Mouse (Mus musculus) neural tube, embryonic 14.5 days (tissue): Measurements from ENCODE around the gene Ftsj3. TPM values are rescaled to one million over a fixed set of nuclear protein-coding genes. Genes with fewer than 3 reads are reported as not detected.
A peak's percentile ranks its signal among the peaks of the same experiment; 100 is the strongest.

Experiments
- ATAC-seq: fragments of 200-750 bp; cut with Nextera tagmentation; 2 replicates; pipeline ENCODE4 v1.8.0; 2017; ENCODE audit warnings: low read depth, mild to moderate bottlenecking, moderate TSS enrichment, moderate library complexity
- H3K27ac ChIP-seq: fragments of 300-500 bp; sonication (generic); 2 replicates; pipeline ENCODE4 v1.5.1; 2014; ENCODE audit warnings: low read depth, mild to moderate bottlenecking, control low read depth, low read length, moderate library complexity, mixed read lengths
- H3K27me3 ChIP-seq: fragments of 300-500 bp; sonication (generic); 2 replicates; pipeline ENCODE4 v1.6.1; 2014; ENCODE audit warnings: low read length; ENCODE audit not compliant: control insufficient read depth, insufficient read depth
- H3K36me3 ChIP-seq: fragments of 300-500 bp; sonication (generic); 2 replicates; pipeline ENCODE4 v1.6.1; 2014; ENCODE audit warnings: low read length, mixed read lengths; ENCODE audit not compliant: control insufficient read depth, insufficient read depth
- H3K4me1 ChIP-seq: fragments of 300-500 bp; sonication (generic); 2 replicates; pipeline ENCODE4 v1.6.1; 2014; ENCODE audit warnings: low read length; ENCODE audit not compliant: control insufficient read depth, insufficient read depth
- H3K4me2 ChIP-seq: fragments of 300-500 bp; sonication (generic); 2 replicates; pipeline ENCODE4 v1.6.1; 2014; ENCODE audit warnings: mild to moderate bottlenecking, low read depth, low read length, control low read depth
- H3K4me3 ChIP-seq: fragments of 300-500 bp; sonication (generic); 2 replicates; pipeline ENCODE4 v1.5.1; 2014; ENCODE audit warnings: low read depth, low read length, control low read depth, mixed read lengths
- H3K9ac ChIP-seq: fragments of 300-500 bp; sonication (generic); replicated peaks from 2 replicates; pipeline ENCODE4 v1.6.1; 2014; ENCODE audit warnings: low read depth, mild to moderate bottlenecking, control low read depth, low read length, mixed read lengths
- H3K9me3 ChIP-seq: fragments of 300-500 bp; sonication (generic); 2 replicates; pipeline ENCODE4 v1.6.1; 2016; ENCODE audit warnings: low read length; ENCODE audit not compliant: control insufficient read depth
- WGBS: fragments of 180-500 bp; shearing (Covaris S2); extraction: QIAGEN DNeasy Blood & Tissue Kit; methylation state at CpG from one replicate; pipeline ENCODE4 v1.1.7; 2014; 5-methylcytosine and 5-hydroxymethylcytosine counted together
- polyA plus RNA-seq: library from polyadenylated mRNA; unstranded; fragments of >200 nt; fragmentation: Nextera tagmentation; extraction: Ambion mirVana; gene quantifications from 2 replicates; pipeline ENCODE4 v1.2.1, GENCODE M21; 2014

Ftsj3 gene
- polyA plus RNA-seq, 1 experiment from 2014 or later: 29.6 TPM

- H3K4me2 ChIP-seq: no peak overlapping the region
- no peak for ATAC-seq
- no peak overlapping the region for H3K27ac ChIP-seq
- no peaks in the 10 kb centered on the region for H3K36me3 ChIP-seq
- H3K9me3 ChIP-seq: no peaks in the 10 kb centered on the region
- H3K4me3 ChIP-seq: no peak overlapping the region
- H3K9ac ChIP-seq: no peak overlapping the region
- no peaks in the 10 kb centered on the region for H3K4me1 ChIP-seq
- H3K27me3 ChIP-seq: no peaks in the 10 kb centered on the region
- WGBS: 61% methylated on average over 8 of the region's 8 CpGs
Observed at GRCm38 (mm10) chr11:106284126-106284525, 28.2 kb upstream of the Ftsj3 start.

GRCm38 (mm10) chr11:106283371-106283770 is 27.5 kb upstream of the Ftsj3 start:
- no peaks in the 10 kb centered on the region for H3K4me1 ChIP-seq
- no peak for ATAC-seq
- WGBS: 81% methylated on average over 4 of the region's 4 CpGs
- H3K27ac ChIP-seq: no peak overlapping the region
- no peak overlapping the region for H3K4me2 ChIP-seq
- H3K4me3 ChIP-seq: no peak overlapping the region
- no peaks in the 10 kb centered on the region for H3K36me3 ChIP-seq
- H3K9ac ChIP-seq: no peak overlapping the region
- H3K27me3 ChIP-seq: no peaks in the 10 kb centered on the region
- H3K9me3 ChIP-seq: no peaks in the 10 kb centered on the region

- ATAC-seq: no peak
- H3K36me3 ChIP-seq: no peaks in the 10 kb centered on the region
- H3K27ac ChIP-seq: no peak overlapping the region
- H3K27me3 ChIP-seq: no peaks in the 10 kb centered on the region
- no peak overlapping the region for H3K4me3 ChIP-seq
- no peak overlapping the region for H3K4me2 ChIP-seq
- H3K9me3 ChIP-seq: no peaks in the 10 kb centered on the region
- H3K9ac ChIP-seq: no peak overlapping the region
- H3K4me1 ChIP-seq: no peaks in the 10 kb centered on the region
- WGBS: 87% methylated on average over 6 of the region's 6 CpGs
Observed at GRCm38 (mm10) chr11:106282452-106282851, 26.6 kb upstream of the Ftsj3 start.

- H3K27me3 ChIP-seq: no peaks in the 10 kb centered on the region
- 10% methylated on average over 25 of the region's 25 CpGs for WGBS
- H3K9ac ChIP-seq: 0 out of 2 replicates have a peak within 1 kb of the TSS, but pooled peaks have one; percentile 7
- H3K4me1 ChIP-seq: peaks cover 3% of the 10 kb centered on the region
- no peaks in the 10 kb centered on the region for H3K36me3 ChIP-seq
- H3K9me3 ChIP-seq: no peaks in the 10 kb centered on the region
- no peak within 1 kb of the TSS for H3K27ac ChIP-seq
- ATAC-seq: peak; percentile 77
- H3K4me2 ChIP-seq: peak within 1 kb of the TSS; percentile 46
- H3K4me3 ChIP-seq: peak within 1 kb of the TSS; percentile 3; the same call in 1 of the 2 replicates
Observed at GRCm38 (mm10) chr11:106276454-106276853, 20.6 kb upstream of the Ftsj3 start, which contains the start of gene Tcam1. Gene Tcam1, plus strand, starts transcription at chr11:106276672.

GRCm38 (mm10) chr11:106274971-106275411 is 19.1 kb upstream of the Ftsj3 start:
- Histone ChIP-seq H3K4me2 (no peak overlapping the region), H3K27ac (no peak overlapping the region), H3K4me3 (no peak overlapping the region), H3K27me3 (no peaks in the 10 kb centered on the region), H3K9ac (no peak overlapping the region), H3K4me1 (peaks cover 8% of the 10 kb centered on the region), H3K9me3 (no peaks in the 10 kb centered on the region), H3K36me3 (no peaks in the 10 kb centered on the region)
- WGBS: 88% methylated on average over 7 of the region's 7 CpGs
- ATAC-seq: no peak

- 86% methylated on average over 1 of the region's 1 CpGs for WGBS
- H3K4me1 ChIP-seq: peaks cover 8% of the 10 kb centered on the region
- H3K36me3 ChIP-seq: no peaks in the 10 kb centered on the region
- ATAC-seq: no peak
- H3K9ac ChIP-seq: no peak overlapping the region
- no peak overlapping the region for H3K4me3 ChIP-seq
- H3K4me2 ChIP-seq: no peak overlapping the region
- no peak overlapping the region for H3K27ac ChIP-seq
- H3K27me3 ChIP-seq: no peaks in the 10 kb centered on the region
- no peaks in the 10 kb centered on the region for H3K9me3 ChIP-seq
Observed at GRCm38 (mm10) chr11:106274374-106274773, 18.5 kb upstream of the Ftsj3 start.

GRCm38 (mm10) chr11:106273811-106274210 is 17.9 kb upstream of the Ftsj3 start:
- Histone ChIP-seq H3K36me3 (no peaks in the 10 kb centered on the region), H3K4me2 (no peak overlapping the region; the same call in 1 of the 2 replicates), H3K4me3 (no peak overlapping the region), H3K4me1 (peaks cover 14% of the 10 kb centered on the region), H3K9ac (no peak overlapping the region), H3K27ac (no peak overlapping the region), H3K9me3 (no peaks in the 10 kb centered on the region), H3K27me3 (no peaks in the 10 kb centered on the region)
- no peak for ATAC-seq
- 96% methylated on average over 6 of the region's 6 CpGs for WGBS

GRCm38 (mm10) chr11:106273311-106273684 is 17.4 kb upstream of the Ftsj3 start:
- no peaks in the 10 kb centered on the region for H3K36me3 ChIP-seq
- H3K27me3 ChIP-seq: no peaks in the 10 kb centered on the region
- peak overlapping the region; percentile 56 for H3K27ac ChIP-seq
- 20% methylated on average over 16 of the region's 16 CpGs for WGBS
- peaks cover 19% of the 10 kb centered on the region for H3K4me1 ChIP-seq
- peak overlapping the region; percentile 89 for H3K4me3 ChIP-seq
- peak overlapping the region; percentile 49 for H3K9ac ChIP-seq
- H3K9me3 ChIP-seq: no peaks in the 10 kb centered on the region
- ATAC-seq: peak; percentile 19; the same call in 1 of the 2 replicates
- H3K4me2 ChIP-seq: peak overlapping the region; percentile 79

GRCm38 (mm10) chr11:106272644-106273310 is 16.9 kb upstream of the Ftsj3 start, which contains the start of gene Smarcd2:
Gene Smarcd2, minus strand, starts transcription at chr11:106272972.
- Histone ChIP-seq H3K4me3 (peak within 1 kb of the TSS; percentile 89), H3K27ac (peak within 1 kb of the TSS; percentile 79), H3K9me3 (no peaks in the 10 kb centered on the region), H3K9ac (peak within 1 kb of the TSS; percentile 92), H3K4me2 (peak within 1 kb of the TSS; percentile 79), H3K4me1 (peaks cover 24% of the 10 kb centered on the region), H3K27me3 (no peaks in the 10 kb centered on the region), H3K36me3 (no peaks in the 10 kb centered on the region)
- peak; percentile 91 for ATAC-seq
- WGBS: 1% methylated on average over 69 of the region's 72 CpGs
